Mouse (Mus musculus): ENCODE data around the gene Gm16253.

DNA sequence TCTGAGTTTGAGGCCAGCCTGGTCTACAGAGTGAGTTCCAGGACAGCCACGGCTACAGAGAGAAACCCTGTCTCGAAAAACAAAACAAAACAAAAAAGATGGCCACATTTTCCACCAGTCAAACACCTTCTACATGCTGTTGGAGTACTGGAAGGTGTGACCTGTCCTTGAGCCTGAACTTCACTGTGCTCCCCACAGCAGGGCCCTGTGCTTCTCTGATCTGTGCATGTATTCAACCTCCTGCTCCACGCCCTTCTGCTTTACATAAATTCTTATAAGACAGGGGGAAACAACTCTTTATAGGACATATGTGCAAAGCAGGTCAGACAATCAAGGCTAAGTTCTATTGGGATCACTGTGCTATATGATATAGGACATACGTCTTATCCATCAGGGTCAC is 46.4 kb downstream of the Gm16253 start:
- TF ChIP-seq POLR2A (IDR thresholded peaks at IDR 0.05; ENCODE audit: borderline replicate concordance, low read depth, low read length) (no peak), CTCF (IDR thresholded peaks at IDR 0.05; ENCODE audit: low read depth, low read length) (no peak)

Data from bone marrow macrophage, adult 2 months (primary cell).